Mouse (Mus musculus): Measurements from ENCODE around the gene Cbfa2t2. TPM values are rescaled to one million over a fixed set of nuclear protein-coding genes. Genes with fewer than 3 reads are reported as not detected.
A peak's percentile ranks its signal among the peaks of the same experiment; 100 is the strongest.

Cbfa2t2 gene
- polyA plus RNA-seq, 1 experiment from 2014 or later: 43.6 TPM

DNA sequence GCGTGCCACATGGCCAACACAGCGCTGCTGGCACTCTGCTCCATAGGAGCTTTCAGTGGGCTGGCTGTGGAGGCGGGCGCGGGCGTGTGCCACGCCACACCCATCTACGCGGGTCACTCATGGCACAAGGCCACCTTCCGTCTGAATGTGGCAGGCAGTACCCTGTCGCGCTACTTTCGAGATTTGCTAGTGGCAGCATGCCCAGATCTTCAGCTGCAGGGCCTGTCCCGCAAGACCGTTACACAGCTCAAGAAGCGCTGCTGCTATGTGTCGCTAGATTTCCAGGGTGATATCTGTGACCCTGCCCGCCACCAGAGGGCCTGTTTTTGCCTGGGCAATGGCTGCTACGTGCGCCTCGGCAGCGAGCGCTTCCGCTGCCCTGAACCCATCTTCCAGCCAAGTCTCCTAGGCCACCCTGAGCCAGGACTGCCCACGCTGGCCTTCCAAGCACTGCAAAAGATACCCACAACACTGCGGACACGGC lies 116.2 kb downstream of the Cbfa2t2 start:
- peak overlapping the region; percentile 45 for H3K4me2 ChIP-seq (replicated peaks)
- WGBS: 28% methylated on average over 27 of the region's 27 CpGs
- no peaks in the 10 kb centered on the region for H3K9me3 ChIP-seq (replicated peaks)
- no peaks in the 10 kb centered on the region for H3K36me3 ChIP-seq
- H3K27me3 ChIP-seq: peaks cover 7% of the 10 kb centered on the region
- peaks cover 49% of the 10 kb centered on the region for H3K4me1 ChIP-seq
- ATAC-seq (ENCODE audit: insufficient number of reproducible peaks, low FRiP score, low TSS enrichment, low read depth): peak; percentile 59
- H3K4me3 ChIP-seq (replicated peaks): peak overlapping the region; percentile 22
- H3K9ac ChIP-seq: no peak overlapping the region
- H3K27ac ChIP-seq (replicated peaks): peak overlapping the region; percentile 18; the same call in 1 of the 2 replicates

DNA sequence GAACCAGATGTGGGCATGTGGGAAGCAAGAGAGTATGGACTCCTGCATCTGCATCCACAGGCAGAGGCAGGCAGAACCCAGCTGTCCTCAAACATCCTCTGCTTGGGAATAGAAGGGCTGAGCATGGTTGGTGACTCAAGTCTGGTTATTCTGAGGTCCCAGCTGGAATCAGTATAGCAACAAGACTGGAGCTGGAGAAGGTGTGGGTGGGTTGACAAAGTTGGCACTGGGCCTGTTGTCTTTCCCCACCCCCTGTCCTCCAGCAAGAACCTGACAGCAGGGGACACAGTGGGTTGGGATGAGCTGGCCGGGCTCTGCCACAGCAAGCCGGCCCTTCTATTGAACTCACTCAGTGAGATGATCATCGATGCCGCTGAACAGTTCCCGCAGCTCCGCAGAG lies 119.0 kb downstream of the Cbfa2t2 start:
- Histone ChIP-seq H3K4me3 (replicated peaks) (no peak overlapping the region), H3K36me3 (no peaks in the 10 kb centered on the region), H3K9ac (no peak overlapping the region), H3K27ac (replicated peaks) (no peak overlapping the region), H3K9me3 (replicated peaks) (no peaks in the 10 kb centered on the region), H3K4me1 (peaks cover 51% of the 10 kb centered on the region), H3K4me2 (replicated peaks) (no peak overlapping the region), H3K27me3 (peaks cover 7% of the 10 kb centered on the region)
- whole genome bisulfite sequencing: 81% methylated on average over 6 of the region's 6 CpGs
- no peak for ATAC-seq (ENCODE audit: insufficient number of reproducible peaks, low FRiP score, low TSS enrichment, low read depth)

DNA sequence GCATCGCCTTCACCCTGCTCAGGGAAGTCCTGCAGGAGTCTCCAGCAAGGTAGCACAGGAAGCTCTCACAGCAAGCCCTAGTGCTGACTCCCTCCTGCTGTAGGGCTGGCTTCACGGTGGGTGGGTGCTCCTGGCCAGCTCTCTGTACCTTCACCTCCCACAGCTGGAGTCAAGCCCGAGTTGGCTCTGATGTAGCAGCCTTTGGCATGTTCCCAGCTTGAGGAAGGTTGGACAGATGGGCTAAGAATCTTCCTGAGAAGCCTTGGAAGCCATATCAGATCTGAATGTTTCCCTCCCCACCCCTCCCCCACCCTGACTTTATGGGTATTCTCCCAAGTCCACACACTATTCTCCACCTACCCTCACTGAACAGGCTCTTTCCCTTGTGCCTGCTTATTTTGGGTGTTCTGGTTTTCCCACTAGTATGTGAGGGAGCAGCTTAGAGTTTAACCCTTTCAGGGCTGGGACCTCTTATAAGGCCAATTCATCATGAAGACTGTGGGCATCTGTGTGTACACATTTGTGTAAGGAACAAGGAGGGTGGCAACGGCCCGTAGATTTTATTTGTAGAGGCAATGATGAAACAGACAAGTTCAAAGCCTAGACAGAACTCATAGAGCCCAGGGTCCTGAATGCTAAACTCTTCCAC lies 121.0 kb downstream of the Cbfa2t2 start:
- Histone ChIP-seq H3K36me3 (peaks cover 16% of the 10 kb centered on the region), H3K9ac (no peak overlapping the region), H3K27ac (replicated peaks) (no peak overlapping the region), H3K9me3 (replicated peaks) (no peaks in the 10 kb centered on the region), H3K4me2 (replicated peaks) (no peak overlapping the region), H3K4me3 (replicated peaks) (no peak overlapping the region), H3K27me3 (no peaks in the 10 kb centered on the region), H3K4me1 (peaks cover 42% of the 10 kb centered on the region)
- 45% methylated on average over 5 of the region's 5 CpGs for WGBS
- no peak for ATAC-seq (ENCODE audit: insufficient number of reproducible peaks, low FRiP score, low TSS enrichment, low read depth)

DNA sequence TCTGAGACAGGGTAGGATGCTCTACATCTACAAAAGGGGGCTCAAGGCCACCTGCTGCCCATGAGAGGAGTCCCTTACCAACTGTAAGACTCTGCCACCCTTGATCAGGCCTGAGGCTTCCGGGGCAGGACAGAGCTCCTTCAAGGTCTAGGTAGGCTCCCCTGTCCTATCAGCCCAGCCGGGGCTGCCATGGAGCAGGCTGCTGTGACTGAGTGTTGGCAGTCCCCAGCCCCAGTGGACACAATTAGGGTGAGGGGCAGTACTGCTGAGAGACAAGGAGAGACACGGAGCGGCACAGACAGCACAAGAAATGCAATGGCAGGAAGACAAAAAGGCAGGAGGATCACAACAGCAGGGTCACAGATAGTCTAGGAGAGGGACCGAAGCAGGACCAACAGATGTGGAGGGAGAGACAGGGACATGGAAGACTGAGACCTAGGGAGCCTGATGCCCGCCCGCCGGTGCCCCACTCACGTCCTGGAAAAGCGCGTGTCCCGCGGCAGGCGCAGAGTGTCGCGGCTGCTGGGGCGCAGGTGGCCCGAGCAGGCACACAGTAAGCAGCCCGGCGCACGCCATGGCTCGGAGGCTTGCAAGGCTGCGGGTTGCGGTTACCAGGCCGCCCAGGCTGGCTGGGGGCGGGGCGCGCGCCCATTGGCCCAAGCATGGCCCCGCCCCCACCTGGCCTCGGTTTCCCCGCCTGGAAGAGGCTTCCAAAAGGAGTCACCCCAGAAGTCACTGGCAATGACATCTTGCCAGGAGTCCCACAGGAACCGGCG lies 122.2 kb downstream of the Cbfa2t2 start, which contains the start of gene Necab3:
Gene Necab3, minus strand, starts transcription at position 627 of the 776 bp plus-strand sequence.
- H3K9ac ChIP-seq: 0 out of 2 replicates have a peak within 1 kb of the TSS, but pooled peaks have one; percentile 1
- H3K4me1 ChIP-seq: peaks cover 36% of the 10 kb centered on the region
- H3K36me3 ChIP-seq: peaks cover 26% of the 10 kb centered on the region
- H3K27me3 ChIP-seq: no peaks in the 10 kb centered on the region
- H3K4me3 ChIP-seq (replicated peaks): peak within 1 kb of the TSS; percentile 28
- no peaks in the 10 kb centered on the region for H3K9me3 ChIP-seq (replicated peaks)
- H3K27ac ChIP-seq (replicated peaks): 0 out of 2 replicates have a peak within 1 kb of the TSS, but pooled peaks have one; percentile 13
- 8% methylated on average over 34 of the region's 34 CpGs for WGBS
- H3K4me2 ChIP-seq (replicated peaks): peak within 1 kb of the TSS; percentile 60
- peak; percentile 43; the same call in 1 of the 2 replicates for ATAC-seq (ENCODE audit: insufficient number of reproducible peaks, low FRiP score, low TSS enrichment, low read depth)

DNA sequence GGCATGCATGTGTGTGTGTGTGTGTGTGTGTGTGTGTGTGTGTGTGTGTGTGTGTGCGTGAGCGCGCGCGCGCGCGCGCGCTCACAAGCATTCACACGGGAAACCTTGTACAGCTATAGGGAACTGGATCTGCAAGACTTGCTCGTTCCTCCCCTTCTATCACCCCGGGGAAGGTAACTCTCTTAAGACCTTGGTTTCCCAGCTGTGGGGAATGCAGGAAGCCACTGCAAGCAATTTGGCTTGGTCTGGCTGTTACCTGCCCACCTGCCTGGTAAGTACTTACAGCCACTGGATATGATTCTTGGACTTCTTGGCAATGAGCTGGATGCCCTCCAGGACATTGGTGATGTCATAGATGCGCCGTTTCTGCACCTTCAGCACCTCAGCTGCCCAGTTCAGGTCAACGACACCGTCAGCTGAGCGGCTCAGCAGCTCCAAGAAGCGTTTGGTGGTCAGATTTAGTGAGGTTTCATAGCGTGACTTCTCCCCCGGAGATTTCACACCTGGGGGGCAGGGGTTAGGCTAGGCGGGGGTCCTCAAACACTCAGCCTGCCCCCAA lies 127.4 kb downstream of the Cbfa2t2 start:
- H3K4me1 ChIP-seq: peaks cover 36% of the 10 kb centered on the region
- ATAC-seq (ENCODE audit: insufficient number of reproducible peaks, low FRiP score, low TSS enrichment, low read depth): no peak
- no peak overlapping the region for H3K4me3 ChIP-seq (replicated peaks)
- no peak overlapping the region for H3K27ac ChIP-seq (replicated peaks)
- H3K9ac ChIP-seq: no peak overlapping the region
- 81% methylated on average over 22 of the region's 22 CpGs for WGBS
- peaks cover 32% of the 10 kb centered on the region for H3K36me3 ChIP-seq
- H3K4me2 ChIP-seq (replicated peaks): no peak overlapping the region
- no peaks in the 10 kb centered on the region for H3K9me3 ChIP-seq (replicated peaks)
- H3K27me3 ChIP-seq: no peaks in the 10 kb centered on the region

DNA sequence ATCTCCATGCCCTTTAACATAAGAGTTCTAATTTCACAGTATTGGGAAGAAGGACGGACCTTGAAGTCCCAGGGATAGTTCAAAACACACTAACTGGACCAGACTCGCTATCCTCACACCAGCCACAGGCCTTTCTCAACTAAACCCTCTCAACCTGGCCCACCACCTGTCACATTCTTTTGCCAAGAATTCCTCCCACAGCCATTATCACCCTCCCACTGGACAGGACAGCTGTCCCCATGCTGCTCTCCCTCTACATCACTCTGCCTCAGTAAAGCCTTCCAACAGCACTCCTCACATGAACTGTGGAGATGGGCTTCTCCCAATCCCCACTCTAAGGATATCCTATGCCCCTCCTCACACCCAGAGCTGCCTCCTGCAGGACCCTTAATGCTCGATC lies 129.3 kb downstream of the Cbfa2t2 start:
- peak overlapping the region; percentile 24; the same call in 1 of the 2 replicates for H3K27ac ChIP-seq (replicated peaks)
- H3K4me3 ChIP-seq (replicated peaks): no peak overlapping the region
- 67% methylated on average over 3 of the region's 3 CpGs for WGBS
- no peak overlapping the region for H3K4me2 ChIP-seq (replicated peaks)
- ATAC-seq (ENCODE audit: insufficient number of reproducible peaks, low FRiP score, low TSS enrichment, low read depth): no peak
- H3K27me3 ChIP-seq: no peaks in the 10 kb centered on the region
- H3K9ac ChIP-seq: no peak overlapping the region
- peaks cover 30% of the 10 kb centered on the region for H3K36me3 ChIP-seq
- H3K9me3 ChIP-seq (replicated peaks): no peaks in the 10 kb centered on the region
- H3K4me1 ChIP-seq: peaks cover 41% of the 10 kb centered on the region

DNA sequence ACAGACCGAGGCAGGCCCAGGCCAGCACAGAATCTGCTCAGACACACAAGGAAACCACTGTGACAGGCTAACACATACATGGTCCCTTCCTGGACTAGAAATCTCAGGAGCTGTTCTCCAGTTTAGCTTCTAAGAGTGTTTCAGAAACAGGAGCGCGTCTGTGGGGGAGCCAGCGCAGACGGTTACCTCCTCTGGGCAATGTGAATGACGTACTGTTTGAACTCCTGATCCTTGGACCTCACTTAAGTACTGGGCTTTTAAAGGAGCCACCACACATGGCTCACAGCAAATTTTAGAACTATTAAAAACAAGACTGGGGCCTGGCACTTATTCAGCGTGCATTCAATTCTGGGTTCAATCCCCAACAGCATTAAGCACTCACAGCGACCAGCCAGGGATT lies 130.4 kb downstream of the Cbfa2t2 start:
- Histone ChIP-seq H3K4me2 (replicated peaks) (no peak overlapping the region), H3K27me3 (no peaks in the 10 kb centered on the region), H3K9me3 (replicated peaks) (no peaks in the 10 kb centered on the region), H3K4me3 (replicated peaks) (no peak overlapping the region), H3K9ac (no peak overlapping the region), H3K27ac (replicated peaks) (peak overlapping the region; percentile 29; the same call in 1 of the 2 replicates), H3K4me1 (peaks cover 51% of the 10 kb centered on the region), H3K36me3 (peaks cover 20% of the 10 kb centered on the region)
- ATAC-seq (ENCODE audit: insufficient number of reproducible peaks, low FRiP score, low TSS enrichment, low read depth): no peak
- WGBS: 35% methylated on average over 8 of the region's 8 CpGs

DNA sequence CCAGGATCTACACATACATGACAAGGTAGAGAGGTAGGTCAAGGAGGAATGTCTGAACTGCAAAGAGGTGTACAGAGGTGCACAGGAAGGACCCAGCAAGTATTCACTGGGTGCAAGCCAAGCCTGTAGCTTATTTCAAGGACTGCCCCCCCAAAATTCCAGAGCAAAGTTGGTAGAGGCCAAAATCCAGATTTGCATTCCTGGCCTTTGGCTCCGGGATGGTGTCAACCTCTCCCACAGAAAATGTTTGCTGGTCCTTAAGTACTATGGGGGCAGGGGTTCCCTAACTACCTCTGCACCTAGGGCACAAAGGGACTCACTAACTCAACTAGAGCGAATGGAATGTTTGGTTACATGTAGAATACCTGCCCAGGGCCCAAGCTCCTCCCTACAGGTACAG lies 131.5 kb downstream of the Cbfa2t2 start:
- Histone ChIP-seq H3K4me2 (replicated peaks) (peak overlapping the region; percentile 77), H3K36me3 (peaks cover 13% of the 10 kb centered on the region; the same call in 1 of the 2 replicates), H3K4me1 (peaks cover 56% of the 10 kb centered on the region), H3K9me3 (replicated peaks) (no peaks in the 10 kb centered on the region), H3K9ac (no peak overlapping the region), H3K4me3 (replicated peaks) (peak overlapping the region; percentile 77), H3K27ac (replicated peaks) (peak overlapping the region; percentile 85), H3K27me3 (no peaks in the 10 kb centered on the region)
- 68% methylated on average over 2 of the region's 2 CpGs for WGBS
- no peak for ATAC-seq (ENCODE audit: insufficient number of reproducible peaks, low FRiP score, low TSS enrichment, low read depth)

DNA sequence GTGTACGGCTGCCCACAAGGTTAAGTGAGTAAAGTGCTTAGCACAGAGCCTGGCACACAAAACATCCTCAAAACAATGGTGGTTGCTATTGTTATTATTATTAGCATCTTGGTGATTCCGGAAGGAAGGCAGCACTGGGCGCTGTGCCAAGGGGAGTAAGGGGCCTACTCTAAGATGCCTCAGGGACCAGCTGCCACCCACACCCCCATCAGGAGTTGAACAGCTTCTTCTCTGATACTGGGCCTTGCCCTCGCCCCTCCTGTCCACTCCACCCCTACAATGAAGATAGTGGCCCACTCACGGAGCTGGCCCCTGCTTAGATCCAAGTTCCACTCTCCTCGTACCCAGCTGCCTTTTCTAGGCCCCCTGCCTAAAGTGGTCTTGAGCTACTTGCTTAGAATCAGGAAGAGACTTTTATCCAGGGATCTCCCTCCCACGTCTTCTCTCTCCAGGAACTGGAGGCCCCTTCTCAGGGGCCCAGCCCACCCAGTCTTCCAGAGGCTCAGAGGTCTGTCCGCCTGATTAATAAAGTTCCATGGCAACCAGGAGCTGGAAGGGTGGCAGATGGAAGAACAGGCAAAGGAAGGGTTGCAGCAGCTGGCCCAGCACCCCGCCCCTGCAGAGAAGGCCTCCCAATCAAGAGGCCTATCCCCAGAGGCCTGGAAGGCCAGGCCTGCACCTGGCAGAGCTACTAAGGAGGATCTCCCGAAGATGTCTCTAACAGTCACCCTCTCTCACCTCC lies 132.2 kb downstream of the Cbfa2t2 start:
- H3K9ac ChIP-seq: peak overlapping the region; percentile 44
- no peaks in the 10 kb centered on the region for H3K9me3 ChIP-seq (replicated peaks)
- ATAC-seq (ENCODE audit: insufficient number of reproducible peaks, low FRiP score, low TSS enrichment, low read depth): no peak
- H3K4me1 ChIP-seq: peaks cover 56% of the 10 kb centered on the region
- peak overlapping the region; percentile 77 for H3K4me2 ChIP-seq (replicated peaks)
- peak overlapping the region; percentile 77 for H3K4me3 ChIP-seq (replicated peaks)
- 0 out of 2 replicates have a peak, but pooled peaks cover 6% of the 10 kb centered on the region for H3K36me3 ChIP-seq
- no peaks in the 10 kb centered on the region for H3K27me3 ChIP-seq
- 13% methylated on average over 10 of the region's 10 CpGs for WGBS
- H3K27ac ChIP-seq (replicated peaks): peak overlapping the region; percentile 85

DNA sequence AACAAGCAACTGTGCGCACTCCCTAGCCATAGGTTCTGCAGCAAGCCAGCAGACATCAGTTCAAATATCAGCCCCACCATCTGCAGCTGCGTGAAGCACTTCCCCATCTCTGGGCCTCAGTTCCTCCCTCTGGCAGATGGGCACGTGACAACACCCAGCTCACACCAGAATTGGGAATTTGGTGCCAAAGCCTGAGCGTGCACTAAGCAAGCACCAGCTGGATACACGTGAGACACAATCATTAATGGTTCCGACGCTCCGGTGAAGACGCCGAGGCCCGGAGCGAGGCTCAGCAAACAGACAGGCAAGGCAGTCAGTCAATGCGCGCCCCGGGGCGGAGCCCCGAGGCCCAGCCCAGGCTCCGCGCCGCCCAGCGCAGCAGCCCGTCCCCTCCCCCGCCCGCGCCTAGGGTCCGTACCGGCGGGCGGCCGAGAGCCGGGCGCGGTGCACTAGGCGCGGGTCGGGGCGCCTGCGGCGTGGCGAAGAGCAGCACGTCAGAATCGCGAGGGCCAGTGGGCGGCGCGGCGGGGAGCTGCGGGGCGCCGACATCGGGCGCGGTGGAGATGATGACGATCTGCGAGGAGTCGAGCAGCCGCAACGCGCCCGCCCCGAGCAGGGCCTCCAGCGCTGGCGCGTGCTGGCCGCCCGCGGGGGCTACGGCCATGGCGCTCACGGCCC lies 132.9 kb downstream of the Cbfa2t2 start:
- peaks cover 52% of the 10 kb centered on the region for H3K4me1 ChIP-seq

More for the DNA sequence above, 132.9 kb downstream of the Cbfa2t2 start:
- Histone ChIP-seq H3K4me3 (replicated peaks) (peak overlapping the region; percentile 77), H3K9me3 (replicated peaks) (no peaks in the 10 kb centered on the region), H3K27me3 (no peaks in the 10 kb centered on the region), H3K36me3 (no peaks in the 10 kb centered on the region), H3K4me2 (replicated peaks) (peak overlapping the region; percentile 77), H3K27ac (replicated peaks) (peak overlapping the region; percentile 85), H3K9ac (peak overlapping the region; percentile 44)
- peak; percentile 82 for ATAC-seq (ENCODE audit: insufficient number of reproducible peaks, low FRiP score, low TSS enrichment, low read depth)
- under 1% methylated on average over 63 of the region's 70 CpGs for WGBS
